Mouse (Mus musculus) midbrain, embryonic 11.5 days (tissue): ENCODE data around the gene Dusp3. TPM values are rescaled to one million over a fixed set of nuclear protein-coding genes. Genes with fewer than 3 reads are reported as not detected.

Experiments used
- ATAC-seq: fragments of 200-750 bp; cut with Nextera tagmentation; 2 replicates; pipeline ENCODE4 v1.8.0; 2017; ENCODE audit warnings: moderate TSS enrichment, moderate library complexity; ENCODE audit not compliant: low FRiP score
- DNase-seq: peaks from one replicate; pipeline ENCODE4 v3.0.0; 2015; ENCODE audit warnings: low spot score; ENCODE audit errors: missing footprints
- H3K27ac ChIP-seq: fragments of 300-500 bp; sonication (generic); 2 replicates; pipeline ENCODE4 v1.5.1; 2014; ENCODE audit warnings: low read depth, low read length
- H3K27me3 ChIP-seq: fragments of 300-500 bp; sonication (generic); 2 replicates; pipeline ENCODE4 v1.6.1; 2014; ENCODE audit warnings: mild to moderate bottlenecking, low read length, moderate library complexity, mixed read lengths; ENCODE audit not compliant: control insufficient read depth, insufficient read depth
- H3K36me3 ChIP-seq: fragments of 300-500 bp; sonication (generic); 2 replicates; pipeline ENCODE4 v1.6.1; 2014; ENCODE audit warnings: mild to moderate bottlenecking, low read length, moderate library complexity, mixed read lengths; ENCODE audit not compliant: control insufficient read depth, insufficient read depth
- H3K4me1 ChIP-seq: fragments of 300-500 bp; sonication (generic); 2 replicates; pipeline ENCODE4 v1.6.1; 2014; ENCODE audit warnings: low read length; ENCODE audit not compliant: control insufficient read depth, insufficient read depth
- H3K4me2 ChIP-seq: fragments of 300-500 bp; sonication (generic); 2 replicates; pipeline ENCODE4 v1.6.1; 2014; ENCODE audit warnings: mild to moderate bottlenecking, moderate library complexity
- H3K4me3 ChIP-seq: fragments of 300-500 bp; sonication (generic); 2 replicates; pipeline ENCODE4 v1.5.1; 2014; ENCODE audit warnings: low read depth, low read length
- H3K9ac ChIP-seq: fragments of 300-500 bp; sonication (generic); 2 replicates; pipeline ENCODE4 v1.6.1; 2014; ENCODE audit warnings: low read length
- H3K9me3 ChIP-seq: fragments of 300-500 bp; sonication (generic); 2 replicates; pipeline ENCODE4 v1.6.1; 2016; ENCODE audit warnings: low read length; ENCODE audit not compliant: control insufficient read depth
- WGBS: fragments of 180-500 bp; shearing (Covaris S2); extraction: QIAGEN DNeasy Blood & Tissue Kit; methylation state at CpG from one replicate; pipeline ENCODE4 v1.1.7; 2014; 5-methylcytosine and 5-hydroxymethylcytosine counted together
- polyA plus RNA-seq: library from polyadenylated mRNA; unstranded; fragments of >200 nt; fragmentation: Nextera tagmentation; extraction: Ambion mirVana; gene quantifications from 2 replicates; pipeline ENCODE4 v1.2.1, GENCODE M21; 2014

The Dusp3 gene
- polyA plus RNA-seq, 1 experiment from 2014 or later: 11.6 TPM

DNA sequence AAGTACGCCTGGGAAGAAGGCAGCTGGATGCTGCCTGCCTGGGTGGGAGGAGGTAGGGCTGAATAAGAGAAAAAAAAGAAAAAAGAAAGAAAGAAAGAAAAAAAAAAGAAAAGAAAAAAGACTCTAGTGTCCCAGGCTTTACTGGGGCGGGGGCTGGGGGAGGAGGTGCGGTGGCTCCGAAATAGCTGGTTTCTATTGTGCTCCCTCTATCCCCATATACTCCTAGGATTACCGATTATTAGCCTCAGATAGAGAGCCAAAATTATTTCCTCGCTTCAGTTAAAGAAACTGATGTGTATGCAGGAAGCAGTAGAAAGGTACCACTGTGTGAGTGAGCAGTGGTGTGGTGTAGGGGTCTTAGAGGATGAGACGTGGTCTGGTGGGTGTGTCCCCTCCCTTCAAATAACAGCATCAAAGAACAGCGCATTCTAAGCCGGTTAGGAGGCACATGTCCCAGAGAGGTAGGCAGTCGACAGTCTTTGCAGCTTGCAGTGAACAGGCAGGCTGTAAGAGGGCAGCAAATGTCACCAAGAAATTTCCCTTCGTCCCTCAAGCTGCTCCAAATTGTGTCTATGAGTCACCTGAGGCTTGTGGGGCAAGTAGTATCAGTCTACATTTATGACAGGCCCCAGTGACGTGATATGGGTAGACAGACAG is 40.7 kb upstream of the Dusp3 start:
- DNase-seq (peak; percentile 92), ATAC-seq (peak; percentile 13; the same call in 1 of the 2 replicates)
- peak overlapping the region; percentile 33; the same call in 1 of the 2 replicates for H3K27ac ChIP-seq
- peaks cover 17% of the 10 kb centered on the region for H3K4me1 ChIP-seq
- H3K4me3 ChIP-seq: peak overlapping the region; percentile 69
- H3K4me2 ChIP-seq: peak overlapping the region; percentile 88
- no peaks in the 10 kb centered on the region for H3K9me3 ChIP-seq
- WGBS: 4% methylated on average over 12 of the region's 12 CpGs
- H3K9ac ChIP-seq: peak overlapping the region; percentile 81
- H3K27me3 ChIP-seq: peaks cover 3% of the 10 kb centered on the region; the same call in 1 of the 2 replicates
- no peaks in the 10 kb centered on the region for H3K36me3 ChIP-seq

DNA sequence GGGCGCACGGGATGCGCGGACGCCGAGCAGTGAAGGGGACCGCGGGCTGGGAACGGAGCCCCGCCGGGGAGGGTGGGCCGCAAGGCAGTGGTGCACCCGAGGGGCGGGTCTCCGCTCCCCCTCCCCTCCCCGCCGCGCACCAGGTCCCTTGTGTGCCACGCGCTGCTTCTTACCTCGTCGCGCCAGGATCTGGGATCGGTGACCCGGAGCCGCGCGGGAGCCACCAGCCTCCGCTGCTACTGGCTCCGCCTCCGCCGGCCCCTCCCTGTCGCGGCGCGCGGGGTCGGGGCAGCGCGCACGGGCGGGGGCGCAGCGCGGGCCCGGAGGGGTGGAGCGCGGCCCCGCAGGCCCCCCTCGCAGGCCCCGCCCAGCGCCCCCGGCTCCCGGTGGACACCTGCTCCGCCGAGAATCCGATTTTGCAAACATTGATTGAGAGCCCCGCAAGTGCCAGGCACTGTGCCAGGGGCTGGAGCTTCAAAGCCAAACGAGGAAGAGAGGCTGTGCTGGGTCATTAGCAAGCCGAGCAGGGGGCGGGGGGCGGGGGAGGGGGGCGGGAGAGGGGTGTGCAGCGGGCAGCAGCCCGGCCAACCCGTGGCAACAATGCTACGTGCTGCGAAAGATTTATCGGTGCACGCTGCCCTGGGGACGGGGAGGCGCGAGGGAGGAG is 40.0 kb upstream of the Dusp3 start:
- Histone ChIP-seq H3K4me1 (peaks cover 17% of the 10 kb centered on the region), H3K9me3 (no peaks in the 10 kb centered on the region), H3K36me3 (no peaks in the 10 kb centered on the region), H3K27ac (peak overlapping the region; percentile 82), H3K27me3 (peaks cover 3% of the 10 kb centered on the region; the same call in 1 of the 2 replicates), H3K4me3 (peak overlapping the region; percentile 69), H3K9ac (peak overlapping the region; percentile 81), H3K4me2 (peak overlapping the region; percentile 88)
- DNase-seq (peak; percentile 97), ATAC-seq (peak; percentile 93)
- WGBS: under 1% methylated on average over 46 of the region's 73 CpGs

DNA sequence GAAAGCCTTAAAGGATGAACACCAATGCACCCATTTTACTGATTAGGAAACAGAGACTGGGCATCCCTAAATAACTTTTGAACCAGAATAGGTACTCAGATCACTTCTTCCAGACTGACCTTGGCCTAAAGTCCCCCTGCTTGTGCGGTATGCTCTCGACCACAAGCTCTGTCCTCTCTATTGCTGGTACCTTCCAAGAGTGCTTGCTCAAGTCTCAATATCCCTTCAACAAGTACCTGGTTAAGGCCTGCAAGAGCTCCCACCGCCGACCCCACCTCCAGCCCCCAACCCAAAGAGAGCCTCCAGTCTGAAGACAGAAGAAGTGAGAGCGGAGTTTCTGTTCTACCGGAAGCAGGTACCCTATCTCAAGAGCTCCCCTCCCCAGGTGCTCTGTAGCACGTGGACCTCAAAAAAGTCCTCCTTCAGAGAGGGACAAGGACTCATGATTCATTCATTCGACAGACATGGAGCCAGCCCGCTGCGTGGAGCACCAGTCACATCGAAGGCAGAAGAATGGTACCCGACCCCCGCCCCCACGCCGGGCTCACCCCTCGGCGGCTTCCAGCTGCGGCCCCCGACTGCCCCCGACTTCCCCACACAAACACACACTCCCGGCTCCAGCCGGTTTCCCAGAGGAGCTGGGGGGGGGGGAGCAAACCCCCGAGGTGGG is 39.3 kb upstream of the Dusp3 start:
- Histone ChIP-seq H3K27ac (peak overlapping the region; percentile 82), H3K4me2 (peak overlapping the region; percentile 88), H3K4me1 (peaks cover 17% of the 10 kb centered on the region), H3K27me3 (peaks cover 3% of the 10 kb centered on the region; the same call in 1 of the 2 replicates), H3K36me3 (no peaks in the 10 kb centered on the region), H3K9ac (peak overlapping the region; percentile 81), H3K4me3 (peak overlapping the region; percentile 69), H3K9me3 (no peaks in the 10 kb centered on the region)
- ATAC-seq: peak; percentile 39
- DNase-seq: peak; percentile 90
- WGBS: 3% methylated on average over 23 of the region's 23 CpGs

DNA sequence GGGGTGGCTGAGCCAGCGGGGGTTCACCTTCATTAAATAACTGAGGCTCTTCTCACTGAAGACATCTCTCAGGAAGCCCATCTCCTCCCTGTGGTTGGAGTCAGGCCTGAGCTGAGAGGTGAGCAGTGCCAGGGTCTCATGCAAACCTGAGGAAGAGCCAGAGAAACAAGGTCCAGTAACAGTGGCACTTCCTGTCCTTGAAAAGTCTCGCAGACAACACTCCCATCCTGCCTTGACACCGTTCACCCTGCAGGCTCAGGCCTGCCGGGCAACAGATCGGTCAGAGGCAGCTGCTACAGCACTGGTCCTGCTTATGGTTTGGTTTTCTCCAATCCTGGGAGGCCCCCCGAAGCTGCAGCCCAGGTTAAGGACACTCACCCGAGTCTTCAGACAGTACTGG is 38.5 kb upstream of the Dusp3 start:
- no peak for DNase-seq
- WGBS: 38% methylated on average over 7 of the region's 7 CpGs
- no peak overlapping the region for H3K9ac ChIP-seq

DNA sequence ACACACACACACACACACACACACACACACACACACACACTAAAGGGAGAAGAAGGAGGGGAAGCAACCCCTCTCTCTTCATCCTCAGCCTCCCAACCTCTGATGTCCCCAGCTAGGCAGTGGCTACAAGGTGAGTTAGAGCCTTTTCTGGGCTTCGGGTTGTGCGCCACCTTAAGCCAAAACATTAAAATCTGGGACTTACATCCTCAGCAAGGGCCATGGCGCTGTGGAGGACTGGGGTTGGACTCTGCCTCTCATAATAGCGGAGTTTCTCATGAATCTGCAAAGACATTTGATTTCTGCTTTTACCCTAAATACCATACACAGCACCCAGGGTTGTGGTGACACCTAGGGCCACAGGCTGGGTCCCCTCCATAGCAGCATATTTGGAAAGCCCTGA is 38.1 kb upstream of the Dusp3 start:
- H3K4me3 ChIP-seq: no peak overlapping the region
- H3K9ac ChIP-seq: no peak overlapping the region
- peaks cover 17% of the 10 kb centered on the region for H3K4me1 ChIP-seq
- ATAC-seq: no peak
- H3K27ac ChIP-seq: no peak overlapping the region
- H3K4me2 ChIP-seq: no peak overlapping the region
- no peaks in the 10 kb centered on the region for H3K9me3 ChIP-seq
- H3K36me3 ChIP-seq: no peaks in the 10 kb centered on the region
- DNase-seq: peak; percentile 39
- H3K27me3 ChIP-seq: peaks cover 3% of the 10 kb centered on the region; the same call in 1 of the 2 replicates
- WGBS: 79% methylated on average over 4 of the region's 4 CpGs

More for the DNA sequence above, 38.5 kb upstream of the Dusp3 start:
- H3K4me3 ChIP-seq: no peak overlapping the region
- H3K4me2 ChIP-seq: no peak overlapping the region; the same call in 1 of the 2 replicates
- no peak overlapping the region for H3K27ac ChIP-seq
- peaks cover 17% of the 10 kb centered on the region for H3K4me1 ChIP-seq
- no peaks in the 10 kb centered on the region for H3K9me3 ChIP-seq
- no peak for ATAC-seq
- no peaks in the 10 kb centered on the region for H3K36me3 ChIP-seq
- peaks cover 3% of the 10 kb centered on the region; the same call in 1 of the 2 replicates for H3K27me3 ChIP-seq

DNA sequence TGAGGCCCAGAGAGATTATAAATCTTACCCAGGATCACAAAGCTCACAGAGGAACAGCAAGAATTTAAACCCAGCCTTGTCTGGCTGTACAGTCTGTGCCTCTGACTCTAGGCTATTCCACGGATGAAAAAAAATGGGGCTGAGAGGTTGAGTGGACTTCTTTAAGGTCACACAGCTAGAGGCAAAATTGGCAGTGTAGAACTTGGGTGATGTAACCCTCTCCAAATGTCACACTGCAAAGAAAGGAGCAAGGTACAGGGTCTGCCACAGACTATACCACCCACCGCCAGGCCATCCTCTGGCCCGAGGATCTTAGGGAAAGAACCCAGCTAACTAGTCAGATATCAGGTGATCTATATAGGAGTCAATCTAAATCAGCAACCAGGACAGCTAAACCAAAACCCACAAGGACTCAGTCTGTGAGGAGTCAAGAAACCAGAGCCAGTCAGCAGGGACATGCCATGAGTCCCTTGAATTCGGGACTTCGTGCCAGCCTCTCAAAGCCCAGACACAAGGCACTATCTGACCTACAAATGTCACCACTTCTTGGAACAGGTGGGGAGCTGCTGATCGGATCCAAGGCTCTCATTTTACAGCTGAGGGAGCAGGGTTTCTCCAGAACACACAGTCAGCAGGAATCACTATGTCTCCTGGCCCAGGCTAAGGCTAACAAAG is 37.4 kb upstream of the Dusp3 start:
- no peak overlapping the region for H3K27ac ChIP-seq
- no peak overlapping the region for H3K9ac ChIP-seq
- WGBS: 91% methylated on average over 6 of the region's 6 CpGs
- H3K27me3 ChIP-seq: peaks cover 3% of the 10 kb centered on the region; the same call in 1 of the 2 replicates
- no peaks in the 10 kb centered on the region for H3K36me3 ChIP-seq
- H3K9me3 ChIP-seq: no peaks in the 10 kb centered on the region
- ATAC-seq (no peak), DNase-seq (peak; percentile 71)
- H3K4me3 ChIP-seq: no peak overlapping the region
- H3K4me2 ChIP-seq: no peak overlapping the region
- H3K4me1 ChIP-seq: peaks cover 17% of the 10 kb centered on the region

DNA sequence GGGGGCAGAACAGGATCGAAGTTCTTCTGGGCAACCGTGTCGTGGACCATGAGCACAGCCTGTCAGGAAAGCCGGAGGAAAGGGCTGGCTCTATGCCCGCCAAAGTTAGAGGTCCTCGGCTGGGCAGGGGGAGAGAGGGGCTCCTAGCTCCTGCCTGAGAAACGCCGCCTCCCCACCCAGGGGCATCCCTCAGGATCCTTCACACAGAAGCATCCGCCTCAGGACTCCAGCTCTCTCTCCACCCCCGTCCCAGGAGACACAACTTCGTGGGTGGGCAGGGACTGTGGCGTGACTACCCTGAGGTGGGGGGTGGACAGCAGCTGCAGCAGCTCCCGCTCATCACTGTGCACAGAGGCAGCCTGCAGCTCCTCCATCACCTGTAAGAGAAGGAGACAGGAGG is 36.6 kb upstream of the Dusp3 start:
- Histone ChIP-seq H3K4me3 (no peak overlapping the region), H3K9ac (no peak overlapping the region), H3K4me2 (no peak overlapping the region), H3K9me3 (no peaks in the 10 kb centered on the region), H3K27me3 (peaks cover 3% of the 10 kb centered on the region; the same call in 1 of the 2 replicates), H3K27ac (no peak overlapping the region), H3K4me1 (peaks cover 17% of the 10 kb centered on the region), H3K36me3 (no peaks in the 10 kb centered on the region)
- no peak for ATAC-seq
- peak; percentile 68 for DNase-seq
- WGBS: 90% methylated on average over 13 of the region's 13 CpGs

DNA sequence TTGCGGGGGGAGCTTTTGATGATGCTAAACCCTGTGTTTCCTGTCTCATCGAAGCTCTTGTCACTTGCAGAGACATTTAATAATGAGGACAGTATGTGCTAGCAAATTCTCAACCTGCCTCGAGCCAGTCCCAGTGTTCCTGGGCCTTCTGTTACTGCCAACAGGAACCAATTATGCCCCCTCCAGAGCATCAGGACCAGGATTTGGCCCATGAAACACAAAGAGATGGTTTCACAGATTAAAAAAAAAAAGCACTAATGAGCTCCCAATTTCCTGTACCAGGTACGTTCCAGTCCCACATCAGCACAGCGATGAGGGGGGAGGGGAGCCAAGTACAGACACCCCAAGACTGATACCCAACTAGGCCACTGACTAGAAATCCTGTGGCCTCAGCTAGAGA is 34.4 kb upstream of the Dusp3 start:
- Histone ChIP-seq H3K36me3 (no peaks in the 10 kb centered on the region), H3K27me3 (peaks cover 3% of the 10 kb centered on the region; the same call in 1 of the 2 replicates), H3K9me3 (no peaks in the 10 kb centered on the region), H3K4me2 (no peak overlapping the region), H3K4me1 (peaks cover 11% of the 10 kb centered on the region), H3K4me3 (no peak overlapping the region), H3K9ac (no peak overlapping the region), H3K27ac (no peak overlapping the region)
- 88% methylated on average over 5 of the region's 5 CpGs for WGBS
- no peak for DNase-seq
- ATAC-seq: no peak
